9 mouse cellular contexts compared by ENCODE assay signal in the genomic region with DNA sequence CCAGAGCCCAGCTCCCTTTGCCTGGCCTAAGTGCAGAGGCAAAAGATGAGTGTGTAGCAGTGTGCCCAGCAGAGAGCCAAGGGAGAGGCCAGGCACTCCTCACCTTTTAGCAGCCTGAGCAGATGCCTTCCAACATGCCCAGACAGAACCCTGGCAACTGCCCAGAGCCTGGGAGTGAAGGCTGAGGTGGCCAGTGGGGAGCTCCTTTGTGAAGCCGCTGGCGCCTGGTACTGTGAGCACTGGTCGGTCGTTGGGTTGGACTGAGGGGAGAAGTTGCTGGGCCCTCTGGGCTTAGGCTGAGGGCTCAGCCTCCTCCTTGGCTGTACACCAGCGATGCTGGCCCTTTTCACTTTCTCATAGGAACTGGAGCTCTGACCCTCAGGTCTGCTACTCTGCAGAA. TPM values are rescaled to one million over a fixed set of nuclear protein-coding genes. Genes with fewer than 3 reads are reported as not detected.
A peak's percentile ranks its signal among the peaks of the same experiment; 100 is the strongest.
DNase-seq lines count a peak whose midpoint lies in the region; ATAC-seq and TF ChIP-seq lines count a peak whose summit lies in the region.
"Had no signal": no experiment of that assay in that cellular context is flagged by ENCODE, and none has a peak within 500 bp of the region (broad histone marks: within the 10 kb centered on the region; RNA-seq: fewer than 3 reads in every experiment).

No protein-coding gene starts in this region.

- WGBS in intestine, embryonic 15.5 days, result 57% methylated on average over 5 of the region's 5 CpGs
- WGBS in intestine, postnatal 0 days, result 63% methylated on average over 5 of the region's 5 CpGs
- WGBS in hindbrain, postnatal 0 days, result 11% methylated on average over 5 of the region's 5 CpGs
- 33% methylated on average over 5 of the region's 5 CpGs for WGBS in midbrain, embryonic 11.5 days

- no peak overlapping the region for H3K4me2 ChIP-seq in intestine, embryonic 15.5 days (replicated peaks)
- no peak overlapping the region for H3K4me2 ChIP-seq in intestine, postnatal 0 days (replicated peaks; ENCODE audit: low read depth)
- H3K4me2 ChIP-seq in hindbrain, postnatal 0 days (ENCODE audit: low read depth, low read length), result no peak overlapping the region
- no peak overlapping the region for H3K4me2 ChIP-seq in midbrain, embryonic 11.5 days

- peak; percentile 31 for DNase-seq in cerebellum, adult 11 months
- peak; percentile 41 to 66 for DNase-seq in gastrocnemius, adult 8-10 months (ENCODE audit: low spot score in 2 of 2)
- peak; percentile 75 for DNase-seq in hindbrain, postnatal 0 days (ENCODE audit: low spot score)
- peak; percentile 85 for DNase-seq in midbrain, embryonic 11.5 days (ENCODE audit: low spot score, missing footprints)
- peak; percentile 74 for DNase-seq in urinary bladder, adult 2 months (ENCODE audit: low spot score)
- DNase-seq in yolk sac, embryonic 10.5 days (ENCODE audit: low spot score), result no peak

- ATAC-seq in intestine, embryonic 15.5 days, result no peak
- ATAC-seq in intestine, postnatal 0 days, result no peak
- peak; percentile 79 for ATAC-seq in hindbrain, postnatal 0 days
- ATAC-seq in midbrain, embryonic 11.5 days (ENCODE audit: low FRiP score), result no peak

- peaks cover 24% of the 10 kb centered on the region for H3K4me1 ChIP-seq in intestine, embryonic 15.5 days (replicated peaks)
- no peaks in the 10 kb centered on the region; the same call in 1 of the 2 replicates for H3K4me1 ChIP-seq in intestine, postnatal 0 days (replicated peaks; ENCODE audit: control insufficient read depth, insufficient read depth, low read length)
- H3K4me1 ChIP-seq in hindbrain, postnatal 0 days (ENCODE audit: insufficient read depth, low read length), result peaks cover 13% of the 10 kb centered on the region
- H3K4me1 ChIP-seq in midbrain, embryonic 11.5 days (ENCODE audit: control insufficient read depth, insufficient read depth, low read length), result peaks cover 11% of the 10 kb centered on the region

- no peaks in the 10 kb centered on the region for H3K9me3 ChIP-seq in intestine, embryonic 15.5 days
- H3K9me3 ChIP-seq in intestine, postnatal 0 days (ENCODE audit: control insufficient read depth), result no peaks in the 10 kb centered on the region
- H3K9me3 ChIP-seq in hindbrain, postnatal 0 days (ENCODE audit: low read length), result no peaks in the 10 kb centered on the region
- H3K9me3 ChIP-seq in midbrain, embryonic 11.5 days (ENCODE audit: control insufficient read depth, low read length), result no peaks in the 10 kb centered on the region

- TF ChIP-seq CTCF in intestine, postnatal 0 days (IDR thresholded peaks at IDR 0.05; ENCODE audit: low read depth), result no peak
- no peak for TF ChIP-seq CTCF in hindbrain, postnatal 0 days (IDR thresholded peaks at IDR 0.05; ENCODE audit: low read depth)

- H3K27ac ChIP-seq in intestine, embryonic 15.5 days, result peak overlapping the region; percentile 33
- no peak overlapping the region for H3K27ac ChIP-seq in intestine, postnatal 0 days (ENCODE audit: low read depth, low read length)
- peak overlapping the region; percentile 52 for H3K27ac ChIP-seq in hindbrain, postnatal 0 days
- H3K27ac ChIP-seq in midbrain, embryonic 11.5 days (ENCODE audit: low read depth, low read length), result no peak overlapping the region

- no peaks in the 10 kb centered on the region for H3K36me3 ChIP-seq in intestine, embryonic 15.5 days
- no peaks in the 10 kb centered on the region for H3K36me3 ChIP-seq in intestine, postnatal 0 days (ENCODE audit: control insufficient read depth, insufficient read depth)
- no peaks in the 10 kb centered on the region for H3K36me3 ChIP-seq in hindbrain, postnatal 0 days (ENCODE audit: insufficient read depth, low read length)
- H3K36me3 ChIP-seq in midbrain, embryonic 11.5 days (ENCODE audit: control insufficient read depth, insufficient read depth, low read length), result no peaks in the 10 kb centered on the region

- H3K9ac ChIP-seq in intestine, embryonic 15.5 days, result no peak overlapping the region
- no peak overlapping the region for H3K9ac ChIP-seq in intestine, postnatal 0 days (ENCODE audit: low read depth, low read length)
- no peak overlapping the region for H3K9ac ChIP-seq in hindbrain, postnatal 0 days (replicated peaks; ENCODE audit: low read length)
- no peak overlapping the region for H3K9ac ChIP-seq in midbrain, embryonic 11.5 days (ENCODE audit: low read length)

- no peaks in the 10 kb centered on the region for H3K27me3 ChIP-seq in intestine, embryonic 15.5 days (replicated peaks)
- H3K27me3 ChIP-seq in intestine, postnatal 0 days (replicated peaks; ENCODE audit: control insufficient read depth, insufficient read depth, low read length), result no peaks in the 10 kb centered on the region
- no peaks in the 10 kb centered on the region for H3K27me3 ChIP-seq in hindbrain, postnatal 0 days (ENCODE audit: insufficient read depth, low read length)
- H3K27me3 ChIP-seq in midbrain, embryonic 11.5 days (ENCODE audit: control insufficient read depth, insufficient read depth, low read length), result no peaks in the 10 kb centered on the region

- H3K4me3 ChIP-seq in intestine, embryonic 15.5 days (replicated peaks), result no peak overlapping the region
- H3K4me3 ChIP-seq in intestine, postnatal 0 days (ENCODE audit: low read depth, low read length), result no peak overlapping the region
- H3K4me3 ChIP-seq in hindbrain, postnatal 0 days (ENCODE audit: low read length), result no peak overlapping the region
- no peak overlapping the region for H3K4me3 ChIP-seq in midbrain, embryonic 11.5 days (ENCODE audit: low read depth, low read length)

RNA-seq across cellular contexts. Expression of a gene that starts 5.1 kb away (rescaled TPM):
- 249 and 294 TPM in 2 replicates for polyA plus RNA-seq in intestine, embryonic 15.5 days (2015; fragmentation: Nextera tagmentation; extraction: Ambion mirVana)
- polyA plus RNA-seq in intestine, postnatal 0 days (2015; fragmentation: Nextera tagmentation; extraction: Ambion mirVana), result 241 and 242 TPM in 2 replicates
- total RNA-seq in gastrocnemius, adult 8-10 months (2022), result 100 to 1,000 TPM; 221 to 236 (median 226) TPM
- 185 and 196 TPM in 2 replicates for total RNA-seq in hindbrain, postnatal 0 days (2014; rRNA removed)
- polyA plus RNA-seq in hindbrain, postnatal 0 days (2015; fragmentation: Nextera tagmentation; extraction: Ambion mirVana), result 289 and 299 TPM in 2 replicates
- polyA plus RNA-seq in midbrain, embryonic 11.5 days (2014; fragmentation: Nextera tagmentation; extraction: Ambion mirVana), result 171 and 173 TPM in 2 replicates
- polyA plus RNA-seq in urinary bladder, adult 2 months (2012; rRNA removed), result 786 and 857 TPM in 2 replicates

RNA-seq across cellular contexts. Expression of a gene that starts 31.4 kb away (rescaled TPM):
- polyA plus RNA-seq in intestine, embryonic 15.5 days (2015; fragmentation: Nextera tagmentation; extraction: Ambion mirVana), result 0.11 and 0.13 TPM in 2 replicates
- not detected in 2 replicates for polyA plus RNA-seq in intestine, postnatal 0 days (2015; fragmentation: Nextera tagmentation; extraction: Ambion mirVana)
- total RNA-seq in gastrocnemius, adult 8-10 months (2022), result under 1 TPM in 1 of 4 experiments, not detected in 3; 0.12 TPM
- total RNA-seq in hindbrain, postnatal 0 days (2014; rRNA removed), result 0.04 and 0.31 TPM in 2 replicates
- 0.08 and 0.10 TPM in 2 replicates for polyA plus RNA-seq in hindbrain, postnatal 0 days (2015; fragmentation: Nextera tagmentation; extraction: Ambion mirVana)
- 1.3 and 1.4 TPM in 2 replicates for polyA plus RNA-seq in midbrain, embryonic 11.5 days (2014; fragmentation: Nextera tagmentation; extraction: Ambion mirVana)
- 0.01 TPM in 1 of 2 replicates, not detected in the other for polyA plus RNA-seq in urinary bladder, adult 2 months (2012; rRNA removed)
- total RNA-seq: layer of hippocampus, postnatal 25 days had no signal

RNA-seq across cellular contexts. Expression of a gene that starts 57.3 kb away (rescaled TPM):
- 9.9 and 11.6 TPM in 2 replicates for polyA plus RNA-seq in intestine, embryonic 15.5 days (2015; fragmentation: Nextera tagmentation; extraction: Ambion mirVana)
- 2.5 and 2.6 TPM in 2 replicates for polyA plus RNA-seq in intestine, postnatal 0 days (2015; fragmentation: Nextera tagmentation; extraction: Ambion mirVana)
- 10 to 100 TPM in 2 of 4 experiments, 1 to 10 TPM in 2; 8.4 to 10.7 (median 9.5) TPM for total RNA-seq in gastrocnemius, adult 8-10 months (2022)
- total RNA-seq in hindbrain, postnatal 0 days (2014; rRNA removed), result 13.2 and 16.4 TPM in 2 replicates
- 19.8 and 20.3 TPM in 2 replicates for polyA plus RNA-seq in hindbrain, postnatal 0 days (2015; fragmentation: Nextera tagmentation; extraction: Ambion mirVana)
- 23.3 and 25.7 TPM in 2 replicates for polyA plus RNA-seq in midbrain, embryonic 11.5 days (2014; fragmentation: Nextera tagmentation; extraction: Ambion mirVana)
- polyA plus RNA-seq in urinary bladder, adult 2 months (2012; rRNA removed), result 10.5 and 12.2 TPM in 2 replicates

Comparison
In these comparisons a context has a peak if more than half of its experiments do, and no peak if none do; other contexts are left out.
1. H3K27ac ChIP-seq: peak in intestine, embryonic 15.5 days (single experiment) and hindbrain, postnatal 0 days (single experiment); none in intestine, postnatal 0 days (single experiment) and midbrain, embryonic 11.5 days (single experiment).